Mouse (Mus musculus): ENCODE data around the gene Zfp568. TPM values are rescaled to one million over a fixed set of nuclear protein-coding genes. Genes with fewer than 3 reads are reported as not detected.

The Zfp568 gene
- total RNA-seq, 2 experiments from 2014 or later = 22.8 to 26.2 TPM

DNA sequence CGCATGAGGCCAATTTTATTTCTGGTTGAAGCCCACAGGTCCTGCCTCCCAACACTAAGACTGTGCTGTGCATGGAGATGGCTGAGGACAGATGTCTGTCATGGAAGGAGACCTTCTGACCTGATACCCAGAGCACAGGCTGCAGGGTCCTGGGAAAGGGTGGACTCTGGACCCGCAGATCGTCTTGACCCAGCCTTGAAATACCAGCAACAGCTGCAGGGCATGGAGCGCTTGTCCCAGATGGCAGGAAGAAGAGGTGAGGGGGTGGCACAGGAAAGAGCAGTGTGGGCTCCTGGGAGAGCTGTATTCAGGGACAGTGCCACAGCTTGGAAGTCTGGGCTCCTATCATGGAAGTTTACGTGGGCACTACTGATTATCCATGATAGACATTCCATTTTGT, 3.8 kb downstream of the Zfp568 start:
- no peak for DNase-seq (ENCODE audit: low spot score in 2 of 2)

DNA sequence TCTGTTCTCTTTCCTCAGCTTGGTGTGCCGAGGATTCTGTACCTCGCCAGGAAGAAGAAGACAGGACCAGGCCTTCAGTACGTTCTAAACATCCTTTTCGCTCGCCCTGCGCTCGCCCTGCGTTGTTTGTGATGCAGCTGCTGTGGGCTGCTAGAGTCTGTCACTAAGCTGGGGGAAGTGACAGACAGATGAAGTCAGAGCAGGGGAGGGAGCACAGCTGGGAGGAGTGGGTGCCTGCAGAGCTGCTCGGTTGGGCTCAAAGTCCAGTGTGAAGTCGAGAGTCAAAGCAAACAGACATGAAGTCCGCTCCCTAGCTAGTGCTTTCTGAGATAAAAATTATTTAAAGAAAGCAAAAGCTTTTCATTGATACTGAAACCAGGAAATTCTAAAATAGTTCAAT, 5.3 kb downstream of the Zfp568 start:
- DNase-seq (ENCODE audit: low spot score in 2 of 2) = no peak

DNA sequence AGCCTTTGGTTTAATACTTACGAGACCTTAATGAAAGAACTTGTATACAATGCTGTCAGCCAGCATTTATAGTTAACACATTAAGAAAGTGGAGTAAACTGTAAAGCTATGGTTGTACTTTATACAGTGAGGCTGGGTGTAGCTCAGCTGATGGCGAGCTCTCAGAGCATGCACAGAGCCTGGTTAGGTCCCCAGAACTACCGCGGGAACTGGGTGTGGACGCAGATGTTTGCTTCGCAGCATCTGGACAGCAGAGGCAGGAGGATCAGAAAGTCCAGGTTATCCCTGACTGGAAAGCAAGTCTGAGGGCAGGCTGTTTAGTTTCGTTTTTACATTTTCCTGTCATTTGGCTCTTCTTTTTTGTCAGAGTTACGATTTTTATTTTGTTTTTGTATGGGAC, 8.9 kb downstream of the Zfp568 start:
- DNase-seq (ENCODE audit: low spot score in 2 of 2) = no peak

DNA sequence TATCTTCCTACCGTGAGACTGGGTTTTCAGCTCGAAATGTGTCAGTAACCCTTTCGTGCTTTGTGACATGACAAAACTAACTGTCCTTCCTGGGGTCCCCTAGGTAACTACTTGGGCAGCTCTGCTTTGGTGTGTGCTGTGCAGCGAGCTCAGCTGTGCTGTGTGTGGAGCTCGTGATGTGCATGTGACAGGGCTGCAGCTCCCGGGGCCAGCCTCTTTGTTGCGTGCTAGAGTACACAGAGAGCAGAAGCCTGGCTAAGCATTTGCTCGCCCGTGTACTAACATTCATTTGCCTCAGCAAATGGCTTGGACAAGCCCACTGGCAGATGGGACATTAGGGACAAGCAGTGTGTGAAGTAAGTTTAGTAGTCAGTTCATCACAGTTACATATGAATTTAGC, 9.6 kb downstream of the Zfp568 start:
- DNase-seq (ENCODE audit: low spot score in 2 of 2) = no peak

DNA sequence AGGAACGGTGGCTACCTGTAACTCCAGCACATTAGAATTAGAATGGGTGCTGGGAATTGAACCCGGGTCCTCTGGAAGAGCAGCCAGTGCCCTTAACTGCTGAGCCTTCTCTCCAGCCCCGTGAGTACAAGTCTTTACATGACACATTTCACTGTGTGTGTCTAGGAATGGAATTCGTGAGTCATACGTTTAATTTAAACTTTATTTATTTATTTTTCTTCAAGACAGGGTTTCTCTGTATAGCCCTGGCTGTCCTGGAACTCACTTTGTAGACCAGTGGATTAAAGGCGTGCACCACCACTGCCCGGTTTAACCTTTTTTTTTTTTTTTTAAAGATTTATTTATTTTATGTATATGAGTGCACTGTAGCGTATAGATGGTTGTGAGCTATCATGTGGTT, 11.4 kb downstream of the Zfp568 start:
- no peak for DNase-seq (ENCODE audit: low spot score in 2 of 2)

DNA sequence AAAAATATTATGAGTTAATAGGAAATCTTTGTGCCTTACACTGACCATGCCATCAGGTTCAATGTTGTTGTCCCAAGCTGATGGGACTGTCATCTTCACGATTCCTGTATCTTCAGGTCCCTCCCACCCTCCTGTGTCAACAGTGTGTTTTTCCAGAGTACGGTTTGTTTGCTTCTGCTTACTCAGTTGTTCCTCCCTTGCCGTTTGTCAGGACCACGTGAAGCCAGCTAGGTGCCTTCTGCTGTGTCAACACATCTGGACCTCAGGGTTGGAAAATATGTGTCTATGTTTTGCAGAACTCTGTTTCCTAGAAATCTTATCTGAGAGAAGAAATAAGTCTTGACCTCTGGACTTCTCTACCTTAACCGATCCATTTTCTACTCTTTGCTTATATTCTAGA, 16.8 kb downstream of the Zfp568 start:
- DNase-seq (ENCODE audit: low spot score in 2 of 2) = no peak

DNA sequence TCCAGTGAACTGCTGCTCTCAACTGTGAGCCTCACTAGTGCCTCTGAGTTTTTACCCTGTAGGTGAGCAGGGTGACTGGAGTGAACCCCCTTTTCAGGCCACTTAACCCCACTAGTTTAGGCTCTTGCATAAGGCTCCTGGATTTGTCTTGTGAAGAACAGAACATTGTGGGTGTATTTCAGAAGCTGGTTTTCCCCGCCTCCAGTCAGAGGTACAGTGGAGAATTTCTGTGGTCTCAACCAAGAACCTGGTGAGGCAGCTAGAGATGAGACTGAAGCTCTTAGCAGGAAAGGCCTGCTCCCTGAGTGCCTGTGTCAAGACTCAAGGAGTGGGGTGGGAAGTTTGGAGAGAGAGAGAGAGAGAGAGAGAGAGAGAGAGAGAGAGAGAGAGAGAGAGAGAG, 23.8 kb downstream of the Zfp568 start:
- DNase-seq (ENCODE audit: low spot score in 2 of 2) = no peak

DNA sequence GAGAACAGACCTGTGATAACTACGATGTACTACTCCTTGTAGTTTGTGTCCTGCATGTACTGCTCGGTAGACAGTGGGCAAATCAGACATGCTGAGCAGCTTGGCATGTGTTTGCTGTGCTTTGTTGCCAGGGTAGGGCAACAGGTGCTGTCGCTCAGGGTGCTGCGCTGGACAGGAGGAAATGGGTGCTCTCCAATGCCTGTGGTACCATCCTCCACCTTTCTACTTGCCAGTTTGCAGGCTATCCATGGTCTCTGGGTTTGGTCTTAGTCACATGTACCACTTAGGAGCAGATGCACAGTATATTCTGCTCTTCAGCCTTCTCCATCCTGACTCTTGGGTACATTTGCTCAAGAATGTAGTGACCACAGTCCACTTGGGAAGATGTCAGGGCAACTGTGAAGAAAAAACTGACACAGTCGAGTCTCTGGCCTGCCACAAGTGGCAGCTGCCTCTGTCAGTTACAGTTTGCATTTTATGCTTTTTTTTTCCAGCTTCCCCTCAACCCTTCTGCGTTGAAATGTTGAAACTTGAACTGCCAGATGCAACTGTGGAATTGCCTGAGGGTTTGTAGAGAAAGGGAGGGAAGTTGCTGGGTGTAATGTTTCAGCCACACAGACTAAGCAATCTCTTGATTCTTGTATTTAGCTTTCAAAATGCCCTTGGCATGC, 24.4 kb downstream of the Zfp568 start:
- DNase-seq (ENCODE audit: low spot score in 2 of 2) = no peak

DNA sequence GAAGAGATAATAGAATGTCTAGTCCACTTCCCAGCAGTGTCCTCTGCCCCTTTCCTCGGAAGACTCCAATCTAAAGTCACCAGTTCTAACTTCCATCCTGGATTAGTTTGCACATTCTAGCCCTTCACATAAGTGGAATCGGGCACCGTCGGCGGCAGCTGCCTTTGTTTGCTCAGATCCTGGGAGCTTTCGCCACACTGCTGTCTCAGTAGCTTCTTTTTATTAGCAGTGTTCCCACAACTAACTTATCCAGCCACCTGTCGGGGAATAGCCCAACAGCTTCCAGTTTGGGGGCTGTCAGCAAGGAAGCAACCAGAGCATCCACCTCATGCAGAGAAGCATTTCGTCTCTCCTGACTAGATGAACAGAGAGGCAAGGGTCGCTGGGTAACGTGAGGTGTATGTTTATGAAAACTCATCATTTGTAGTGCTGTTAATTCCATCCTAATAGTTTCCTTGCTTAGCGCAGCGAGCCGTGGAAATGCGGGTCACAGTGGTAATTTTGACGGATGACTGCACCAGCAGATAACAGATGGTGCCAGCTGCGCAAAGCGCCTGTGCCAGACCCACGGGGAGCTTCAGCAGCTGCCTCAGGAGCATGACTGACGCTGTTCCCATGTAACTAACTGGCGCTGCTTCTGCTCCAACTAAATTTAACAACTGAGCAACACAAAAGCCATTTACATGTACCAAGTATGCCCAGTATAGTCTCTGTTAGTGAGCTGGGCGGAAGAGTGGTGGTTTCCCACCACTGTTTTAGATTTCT, 25.7 kb downstream of the Zfp568 start:
- no peak for DNase-seq (ENCODE audit: low spot score in 2 of 2)

DNA sequence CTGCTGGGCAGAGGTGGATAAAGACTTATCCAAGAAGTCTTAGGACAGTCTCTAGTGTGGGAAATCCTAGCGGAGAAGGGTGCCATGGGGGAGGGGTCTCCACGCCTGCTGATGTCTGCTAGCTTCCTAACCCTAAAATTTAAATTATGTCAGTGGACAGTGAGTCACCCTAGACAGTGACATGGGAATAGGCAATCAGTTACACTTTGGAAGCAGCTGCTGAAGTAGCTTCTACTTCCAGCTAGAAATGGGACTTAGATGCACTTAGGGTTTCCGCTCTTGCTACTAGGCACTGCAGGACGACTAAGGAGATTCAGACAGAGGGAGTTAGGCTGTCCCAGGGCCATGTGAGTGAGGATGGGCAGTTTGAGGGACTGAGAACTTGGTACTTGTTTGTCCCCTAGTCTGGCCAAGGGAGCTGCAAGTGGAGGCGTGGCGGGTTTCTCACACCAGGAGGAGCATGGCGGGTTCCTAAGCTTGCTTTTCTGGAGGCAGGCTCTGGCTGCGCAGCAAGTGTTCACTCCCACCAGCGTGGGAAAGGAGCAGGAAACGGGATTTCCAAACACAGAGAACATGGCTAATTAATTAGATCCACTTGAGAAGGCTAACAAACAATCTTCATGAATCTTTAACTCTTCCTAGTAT, 26.9 kb downstream of the Zfp568 start:
- DNase-seq (ENCODE audit: low spot score in 2 of 2) = no peak

DNA sequence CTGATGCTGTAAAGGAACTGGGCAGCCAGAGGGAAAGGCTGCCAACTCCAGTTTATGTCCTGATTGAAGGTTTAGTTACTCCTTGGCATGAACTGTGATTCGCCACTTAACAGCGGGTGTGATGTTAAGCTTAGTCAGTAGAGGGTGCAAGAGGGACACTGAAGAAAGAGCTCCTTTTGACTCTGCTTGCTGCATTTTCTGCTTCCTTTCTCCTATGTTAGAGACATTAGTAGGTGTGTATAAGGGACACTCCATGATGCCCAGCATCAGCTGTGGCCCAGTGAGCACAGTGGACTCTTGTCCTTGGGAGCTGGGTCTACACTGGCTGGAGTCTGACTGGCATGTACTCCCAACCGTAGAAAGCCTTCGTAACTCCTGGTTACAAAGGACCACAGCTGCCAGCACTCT, 29.2 kb downstream of the Zfp568 start:
- DNase-seq (ENCODE audit: low spot score in 2 of 2) = peak in 1 of 2 experiments; percentile 24

DNA sequence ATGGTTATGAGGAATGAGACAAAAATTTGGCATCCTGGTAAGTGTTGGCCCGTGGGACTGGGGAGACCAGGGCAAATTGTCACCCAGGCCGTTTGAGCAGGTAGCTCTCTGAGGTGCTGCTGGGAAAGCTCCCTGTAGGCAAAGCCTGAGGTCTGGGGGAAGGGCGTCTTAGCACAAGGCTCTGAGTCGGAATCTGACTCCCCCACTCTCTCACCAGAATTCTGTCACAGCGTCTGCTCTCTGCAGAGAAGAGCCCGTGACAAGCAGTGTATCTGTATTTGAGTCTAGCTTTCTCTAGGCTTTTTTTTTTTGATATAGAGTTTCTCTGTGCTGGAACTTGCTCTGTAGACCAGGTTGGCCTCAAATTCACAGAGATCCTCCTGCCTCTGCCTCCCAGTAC, 33.5 kb downstream of the Zfp568 start:
- DNase-seq (ENCODE audit: low spot score in 2 of 2) = no peak

DNA sequence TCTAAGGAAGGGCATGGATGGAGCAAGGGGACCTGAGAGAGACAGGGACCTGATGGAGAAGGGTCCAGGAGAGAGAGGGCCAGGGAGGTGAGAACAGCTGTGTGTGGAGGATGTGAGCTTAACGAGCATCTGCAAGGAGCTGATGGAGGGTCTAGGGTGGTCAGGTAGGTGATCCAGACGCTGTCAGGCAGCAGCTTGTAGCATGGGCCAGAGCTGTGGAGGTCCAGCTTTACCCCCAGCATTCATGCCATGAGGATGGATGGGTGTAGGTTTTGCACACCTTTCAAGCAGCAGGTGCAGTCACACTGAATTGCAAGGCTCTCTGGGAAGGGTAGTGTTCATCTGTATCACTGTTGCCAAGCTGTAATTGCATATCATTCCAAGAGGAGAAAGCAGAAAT, 35.8 kb downstream of the Zfp568 start:
- no peak for DNase-seq (ENCODE audit: low spot score in 2 of 2)

DNA sequence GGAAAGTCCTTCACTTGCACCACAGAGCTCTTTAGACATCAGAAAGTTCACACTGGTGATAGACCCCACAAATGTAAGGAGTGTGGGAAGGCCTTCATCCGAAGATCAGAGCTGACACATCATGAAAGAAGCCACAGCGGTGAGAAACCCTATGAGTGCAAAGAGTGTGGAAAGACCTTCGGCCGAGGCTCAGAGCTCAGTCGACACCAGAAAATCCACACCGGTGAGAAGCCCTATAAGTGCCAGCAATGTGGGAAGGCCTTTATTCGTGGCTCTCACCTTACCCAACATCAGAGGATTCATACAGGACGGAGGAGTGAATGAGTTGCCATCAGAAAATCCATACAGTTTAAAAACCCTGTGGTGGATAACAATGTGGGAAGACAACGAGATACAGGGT, 39.6 kb downstream of the Zfp568 start:
- DNase-seq (ENCODE audit: low spot score in 2 of 2) = no peak

DNA sequence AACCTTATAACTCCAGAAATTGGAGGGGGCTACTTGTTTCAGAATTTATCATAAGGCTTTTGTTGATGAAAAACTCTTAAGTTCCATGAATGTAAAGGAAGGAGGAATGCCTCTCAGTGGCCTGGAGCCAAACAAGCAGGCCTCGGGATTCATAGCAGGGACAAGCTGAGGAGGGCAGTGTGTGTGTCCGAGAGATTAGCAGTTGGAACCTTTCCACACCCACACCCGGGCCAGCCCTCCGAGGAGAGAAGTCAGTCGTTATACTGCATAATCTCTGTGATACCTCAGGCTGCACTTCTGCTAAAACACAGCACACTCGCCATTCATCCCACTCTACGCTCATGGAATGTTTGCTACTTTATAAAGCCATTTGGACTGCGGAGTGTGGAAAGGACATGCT, 40.0 kb downstream of the Zfp568 start:
- no peak for DNase-seq (ENCODE audit: low spot score in 2 of 2)

DNA sequence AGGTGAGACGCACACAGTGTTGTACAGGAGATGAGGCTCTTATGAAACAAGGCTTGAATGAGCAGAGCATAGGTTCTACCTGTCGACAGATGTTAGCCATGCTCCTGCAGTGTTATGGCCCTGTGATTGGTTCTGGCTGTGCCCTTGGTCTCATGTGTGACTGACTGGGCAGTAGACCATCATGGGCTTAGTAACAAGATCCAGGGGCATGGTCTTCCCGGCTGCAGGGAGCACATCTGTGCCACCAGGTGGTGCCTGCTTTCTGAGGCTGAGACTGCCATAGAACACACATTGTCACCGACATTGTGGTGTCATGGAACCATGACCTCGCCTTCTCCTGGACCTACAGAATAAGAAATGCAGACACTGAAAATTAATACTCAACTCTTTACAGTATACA, 41.6 kb downstream of the Zfp568 start:
- DNase-seq (ENCODE audit: low spot score in 2 of 2) = no peak

DNA sequence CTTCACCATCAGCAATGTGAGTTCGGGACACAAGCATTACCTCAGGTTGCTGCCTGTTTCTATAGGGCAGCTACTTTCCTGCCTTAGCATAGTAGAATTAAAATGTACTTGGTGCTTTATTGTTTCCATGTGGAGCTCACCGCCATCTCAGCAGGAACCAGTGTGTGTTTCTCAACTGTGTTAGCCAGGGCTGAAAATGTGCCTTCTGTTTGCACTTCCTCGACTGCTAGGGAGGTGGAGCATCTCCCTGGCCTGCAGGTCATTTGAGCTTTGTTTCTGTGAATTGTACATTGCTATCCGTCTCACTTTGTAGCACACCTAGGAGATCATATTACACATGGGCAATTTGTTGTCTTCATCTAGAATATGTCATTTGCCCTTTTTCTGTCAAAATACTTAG, 43.6 kb downstream of the Zfp568 start:
- no peak for DNase-seq (ENCODE audit: low spot score in 2 of 2)

DNA sequence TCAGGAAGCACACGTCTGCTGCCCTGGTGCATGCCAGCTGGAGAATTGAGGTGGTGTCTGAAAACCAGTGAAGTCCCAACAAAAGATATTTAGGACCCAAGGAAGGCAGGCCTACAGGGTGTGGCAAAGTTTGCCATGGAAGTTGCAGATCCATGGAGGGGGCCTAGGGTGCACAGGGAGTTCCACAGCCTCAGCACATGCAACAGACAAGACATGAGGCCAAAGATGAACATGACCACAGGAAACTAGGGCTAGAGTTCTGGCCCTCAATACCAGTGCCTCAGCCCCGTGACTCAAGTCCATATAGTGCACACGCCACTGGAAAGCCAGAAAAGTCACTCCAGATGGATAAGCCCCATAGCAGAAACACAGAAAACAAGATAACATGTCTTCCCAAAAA, 44.8 kb downstream of the Zfp568 start:
- no peak for DNase-seq (ENCODE audit: low spot score in 2 of 2)

DNA sequence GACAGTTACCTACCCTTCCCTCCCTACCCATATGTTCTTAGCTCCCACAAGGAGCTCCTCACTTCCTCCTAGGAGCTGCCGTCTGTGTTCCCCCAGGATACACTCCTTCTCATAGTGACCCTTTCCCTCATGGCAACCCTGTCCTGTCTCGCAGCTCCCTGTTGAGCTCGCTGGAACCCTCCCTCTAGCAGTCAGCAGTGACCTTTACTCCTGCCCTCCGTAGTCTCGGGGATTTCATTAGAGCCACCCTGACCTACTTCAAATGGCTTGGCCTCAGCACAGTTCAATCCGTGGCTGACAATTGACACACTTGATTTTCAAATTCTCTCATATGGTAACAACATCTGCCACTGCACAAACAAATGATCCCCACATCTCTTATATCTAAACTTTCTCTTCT, 46.9 kb downstream of the Zfp568 start:
- DNase-seq (ENCODE audit: low spot score in 2 of 2) = no peak

DNA sequence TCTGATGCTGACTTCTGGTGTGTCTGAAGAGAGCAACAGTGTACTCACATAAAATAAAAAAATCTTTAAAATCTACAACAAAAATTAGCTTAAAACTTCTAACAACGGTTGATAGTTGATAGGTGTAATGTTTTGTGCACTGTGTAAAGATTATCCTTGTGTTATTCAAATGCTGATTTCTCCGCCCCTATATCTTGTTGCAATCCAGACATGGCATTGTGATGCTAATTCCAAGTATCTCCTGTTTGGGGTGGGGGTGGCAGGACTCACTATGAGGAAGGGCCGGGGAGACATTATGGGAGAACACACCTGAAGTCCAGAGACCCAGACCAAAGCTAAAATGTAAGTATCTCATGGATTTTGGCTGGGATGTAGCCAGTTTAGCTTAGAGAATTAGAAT, 47.6 kb downstream of the Zfp568 start:
- no peak for DNase-seq (ENCODE audit: low spot score in 2 of 2)

DNA sequence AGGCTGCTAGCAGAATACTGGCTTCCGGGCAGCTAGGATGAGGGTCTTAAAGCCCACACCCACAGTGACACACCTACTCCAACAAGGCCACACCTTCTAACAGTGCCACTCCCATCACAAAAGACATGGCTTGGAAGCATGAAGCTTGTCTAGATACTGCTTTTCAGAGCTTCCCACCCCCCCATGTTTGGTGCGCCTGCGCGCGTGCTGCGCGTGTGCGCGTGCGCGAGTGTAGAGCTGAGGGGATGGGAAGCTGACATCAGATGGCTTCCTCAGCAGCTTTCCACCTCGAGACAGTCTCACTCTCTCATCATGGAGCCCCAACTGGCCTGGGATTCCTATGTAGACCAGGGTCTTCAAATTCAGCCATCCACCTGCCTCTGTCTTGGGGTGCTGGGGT, 50.6 kb downstream of the Zfp568 start:
- DNase-seq (ENCODE audit: low spot score in 2 of 2) = no peak

DNA sequence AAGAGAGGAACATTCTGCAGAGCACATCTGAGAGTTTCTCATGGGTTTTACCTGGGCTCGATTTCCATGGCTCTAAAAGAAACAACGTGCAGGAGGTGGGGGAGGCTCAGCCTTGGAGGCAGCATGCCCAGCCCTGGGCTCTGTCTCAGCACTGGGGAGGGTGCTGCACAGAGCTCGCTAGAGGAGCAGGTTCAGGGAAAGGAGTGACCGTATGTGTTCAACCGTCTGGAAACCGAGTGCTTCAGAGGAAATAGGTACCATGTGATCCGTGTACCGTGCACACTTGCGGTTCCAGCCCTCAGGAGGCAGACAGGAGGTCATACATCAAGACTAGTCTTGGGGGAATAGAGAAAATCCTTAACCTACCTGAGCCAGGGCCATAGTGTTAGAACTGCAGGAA, 60.6 kb downstream of the Zfp568 start:
- no peak for DNase-seq (ENCODE audit: low spot score in 2 of 2)

DNA sequence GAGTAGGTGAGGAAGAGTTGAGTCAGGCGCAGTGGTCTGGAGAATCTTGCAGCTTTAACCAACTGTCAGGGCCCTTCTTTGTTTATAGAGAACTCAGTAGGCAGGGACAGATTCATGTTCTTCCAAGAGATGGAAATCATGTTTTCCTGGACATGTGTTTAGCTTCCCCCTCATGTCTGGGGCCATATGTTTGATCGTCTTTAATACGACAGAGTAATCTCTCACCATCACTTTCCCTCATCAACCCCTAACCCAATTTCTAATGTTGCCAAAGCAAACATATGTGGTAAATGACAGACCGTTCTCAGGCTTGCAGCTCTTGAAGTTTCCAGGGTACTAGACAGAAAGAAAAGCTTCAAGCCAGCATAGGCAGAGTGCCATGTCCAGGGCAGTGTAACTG, 64.4 kb downstream of the Zfp568 start:
- no peak for DNase-seq (ENCODE audit: low spot score in 2 of 2)

All from adrenal gland, postnatal 4 days (tissue).